Mouse (Mus musculus) frontal cortex, postnatal 10 days (tissue): ENCODE results near the gene Miga1.

Experiments
- DNase-seq, 2 experiments: peaks; one replicate each; pipeline ENCODE4 v3.0.0; 2022; ENCODE audit warnings: low spot score in 2 of 2, mixed read lengths in 1 of 2

Miga1 gene

GRCm38 (mm10) chr3:152245273-152245910, 94.8 kb downstream of the Miga1 start:
- no peak for DNase-seq

GRCm38 (mm10) chr3:152243304-152243703, 96.9 kb downstream of the Miga1 start:
- DNase-seq, result no peak

- no peak for DNase-seq
Measured at GRCm38 (mm10) chr3:152241098-152241497, 99.1 kb downstream of the Miga1 start.

- no peak for DNase-seq
Measured at GRCm38 (mm10) chr3:152239592-152239991, 100.6 kb downstream of the Miga1 start.

- no peak for DNase-seq
Measured at GRCm38 (mm10) chr3:152238836-152239235, 101.4 kb downstream of the Miga1 start.

GRCm38 (mm10) chr3:152235805-152236204, 104.4 kb downstream of the Miga1 start:
- DNase-seq, result no peak

GRCm38 (mm10) chr3:152235238-152235637, 105.0 kb downstream of the Miga1 start:
- no peak for DNase-seq

GRCm38 (mm10) chr3:152231333-152232100, 108.7 kb downstream of the Miga1 start:
- DNase-seq, result no peak

GRCm38 (mm10) chr3:152229271-152229670, 110.9 kb downstream of the Miga1 start:
- DNase-seq, result no peak

GRCm38 (mm10) chr3:152228843-152229242, 111.4 kb downstream of the Miga1 start:
- no peak for DNase-seq

GRCm38 (mm10) chr3:152225906-152226305, 114.3 kb downstream of the Miga1 start:
- DNase-seq, result no peak

- no peak for DNase-seq
Measured at GRCm38 (mm10) chr3:152224918-152225317, 115.3 kb downstream of the Miga1 start.
